Mouse (Mus musculus) midbrain, embryonic 12.5 days (tissue): Measurements from ENCODE around the gene Gja4. TPM values are rescaled to one million over a fixed set of nuclear protein-coding genes. Genes with fewer than 3 reads are reported as not detected.

Experiments
- ATAC-seq: fragments of 200-750 bp; cut with Nextera tagmentation; 2 replicates; pipeline ENCODE4 v1.8.0; 2017; ENCODE audit warnings: low read depth, moderate TSS enrichment, moderate library complexity; ENCODE audit not compliant: low FRiP score
- H3K27ac ChIP-seq: fragments of 300-500 bp; sonication (generic); replicated peaks from 2 replicates; pipeline ENCODE4 v1.5.1; 2016; ENCODE audit warnings: mild to moderate bottlenecking
- H3K27me3 ChIP-seq: fragments of 300-500 bp; sonication (generic); 2 replicates; pipeline ENCODE4 v1.6.1; 2016; ENCODE audit warnings: mild to moderate bottlenecking
- H3K36me3 ChIP-seq: fragments of 300-500 bp; sonication (generic); 2 replicates; pipeline ENCODE4 v1.6.1; 2016
- H3K4me1 ChIP-seq: fragments of 300-500 bp; sonication (generic); 2 replicates; pipeline ENCODE4 v1.6.1; 2016
- H3K4me2 ChIP-seq: fragments of 300-500 bp; sonication (generic); replicated peaks from 2 replicates; pipeline ENCODE4 v1.6.1; 2016; ENCODE audit warnings: mild to moderate bottlenecking, moderate library complexity
- H3K4me3 ChIP-seq: fragments of 300-500 bp; sonication (generic); 2 replicates; pipeline ENCODE4 v1.5.1; 2016; ENCODE audit warnings: mild to moderate bottlenecking
- H3K9ac ChIP-seq: fragments of 300-500 bp; sonication (generic); replicated peaks from 2 replicates; pipeline ENCODE4 v1.6.1; 2016; ENCODE audit warnings: mild to moderate bottlenecking, moderate library complexity
- H3K9me3 ChIP-seq: fragments of 300-500 bp; sonication (generic); 2 replicates; pipeline ENCODE4 v1.6.1; 2016; ENCODE audit warnings: mild to moderate bottlenecking
- WGBS: fragments of 180-500 bp; shearing (Covaris S2); methylation state at CpG from one replicate; pipeline ENCODE4 v1.1.7; 2016; 5-methylcytosine and 5-hydroxymethylcytosine counted together
- polyA plus RNA-seq: library from polyadenylated mRNA; unstranded; fragments of >200 nt; fragmentation: Nextera tagmentation; extraction: Ambion mirVana; gene quantifications from 2 replicates; pipeline ENCODE4 v1.2.1, GENCODE M21; 2016

Gene Gja4
- polyA plus RNA-seq, 1 experiment from 2014 or later, result 17.1 TPM

- Histone ChIP-seq H3K4me2 (no peak overlapping the region), H3K36me3 (no peaks in the 10 kb centered on the region), H3K4me1 (peaks cover 15% of the 10 kb centered on the region), H3K9me3 (no peaks in the 10 kb centered on the region), H3K27me3 (peaks cover 29% of the 10 kb centered on the region), H3K9ac (no peak overlapping the region), H3K27ac (no peak overlapping the region), H3K4me3 (no peak overlapping the region)
- 47% methylated on average over 5 of the region's 5 CpGs for WGBS
- no peak for ATAC-seq
Measured at GRCm38 (mm10) chr4:127334870-127335504, 21.1 kb upstream of the Gja4 start.

- H3K36me3 ChIP-seq, result no peaks in the 10 kb centered on the region
- H3K4me2 ChIP-seq, result no peak overlapping the region
- H3K27ac ChIP-seq, result no peak overlapping the region
- WGBS, result 24% methylated on average over 13 of the region's 13 CpGs
- no peak for ATAC-seq
- peaks cover 24% of the 10 kb centered on the region for H3K4me1 ChIP-seq
- no peaks in the 10 kb centered on the region for H3K9me3 ChIP-seq
- peaks cover 63% of the 10 kb centered on the region for H3K27me3 ChIP-seq
- no peak overlapping the region for H3K9ac ChIP-seq
- H3K4me3 ChIP-seq, result no peak overlapping the region
Measured at GRCm38 (mm10) chr4:127331171-127331570, 17.3 kb upstream of the Gja4 start.

DNA sequence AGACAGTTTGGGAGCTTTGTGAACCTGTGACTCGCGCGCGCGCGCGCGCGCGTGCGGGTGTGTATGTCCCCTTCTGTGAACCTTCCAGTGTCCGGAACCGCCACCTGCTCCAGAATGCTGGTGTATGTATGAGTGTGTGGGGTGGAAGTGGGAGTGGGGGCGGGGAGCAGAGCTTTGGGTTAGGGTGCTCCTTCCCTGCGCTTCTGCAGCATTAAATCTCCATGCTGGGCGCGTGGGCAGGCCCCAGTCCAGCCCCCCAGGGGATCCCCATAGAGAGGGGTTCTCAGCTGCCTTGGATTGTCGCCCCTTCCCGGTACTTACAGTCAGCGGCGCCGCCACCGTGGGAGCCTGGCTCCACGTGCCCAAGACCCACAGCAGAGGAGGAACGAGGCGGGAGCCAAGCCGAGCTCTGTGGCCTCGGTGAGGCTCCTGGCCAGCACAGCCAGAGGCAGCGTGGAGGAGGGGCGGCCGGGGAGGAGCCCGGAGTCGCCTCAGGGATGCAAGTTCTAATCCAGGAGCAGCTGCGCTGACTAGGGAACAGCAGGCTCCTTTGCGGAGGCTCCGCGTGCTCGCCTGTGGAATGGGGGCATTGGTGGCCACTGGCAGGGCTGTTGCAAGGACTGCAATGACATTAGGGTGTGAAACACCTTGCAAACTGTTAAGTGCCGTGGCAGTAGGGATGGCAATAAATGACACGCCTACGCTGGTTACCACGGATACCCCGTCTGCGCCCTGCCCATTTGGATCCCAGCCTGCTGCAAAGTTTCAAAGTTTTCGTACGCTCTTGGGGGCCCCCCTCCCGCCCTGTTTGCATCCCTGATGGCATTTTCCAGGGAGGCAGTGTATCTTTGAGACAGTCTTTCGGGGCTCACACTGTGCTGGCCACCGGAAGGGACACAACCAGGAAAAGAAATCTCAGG, 16.6 kb upstream of the Gja4 start, which contains the start of gene Gjb3:
Gjb3 (minus strand) TSS at position 664 of the 920 bp plus-strand sequence.
- peaks cover 71% of the 10 kb centered on the region for H3K27me3 ChIP-seq
- 0 out of 2 replicates have a peak, but pooled peaks have one; percentile 47 for ATAC-seq
- peaks cover 24% of the 10 kb centered on the region for H3K4me1 ChIP-seq
- peak within 1 kb of the TSS; percentile 16 for H3K4me3 ChIP-seq
- no peaks in the 10 kb centered on the region for H3K9me3 ChIP-seq
- 3% methylated on average over 49 of the region's 49 CpGs for WGBS
- H3K9ac ChIP-seq, result peak within 1 kb of the TSS; percentile 5; the same call in 1 of the 2 replicates
- peak within 1 kb of the TSS; percentile 37 for H3K4me2 ChIP-seq
- H3K36me3 ChIP-seq, result no peaks in the 10 kb centered on the region
- H3K27ac ChIP-seq, result no peak within 1 kb of the TSS

DNA sequence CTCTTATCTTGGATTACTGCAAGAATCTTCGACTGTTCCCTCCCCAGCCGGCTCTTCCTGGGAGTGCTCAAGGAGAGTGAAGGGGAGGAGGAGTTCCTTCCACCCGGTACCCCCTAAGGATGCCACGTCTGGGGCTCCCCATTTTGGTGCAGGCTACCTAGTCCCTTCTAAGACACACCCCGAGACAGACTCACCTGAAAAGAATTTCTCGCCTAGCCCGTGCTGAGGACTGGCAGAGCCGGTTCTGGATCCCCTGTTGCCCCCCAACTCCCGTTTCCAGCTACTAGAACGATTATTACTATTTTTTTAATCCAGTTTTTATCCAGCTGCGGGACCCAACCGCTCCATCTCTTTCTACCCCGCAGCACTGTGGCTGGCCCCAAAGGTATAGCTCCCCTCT, 15.9 kb upstream of the Gja4 start:
- H3K9ac ChIP-seq, result no peak overlapping the region
- peak overlapping the region; percentile 16 for H3K4me3 ChIP-seq
- peak overlapping the region; percentile 37 for H3K4me2 ChIP-seq
- H3K27me3 ChIP-seq, result peaks cover 76% of the 10 kb centered on the region
- 2% methylated on average over 13 of the region's 13 CpGs for WGBS
- no peaks in the 10 kb centered on the region for H3K9me3 ChIP-seq
- peaks cover 24% of the 10 kb centered on the region for H3K4me1 ChIP-seq
- no peaks in the 10 kb centered on the region for H3K36me3 ChIP-seq
- no peak overlapping the region for H3K27ac ChIP-seq
- no peak for ATAC-seq

GRCm38 (mm10) chr4:127329046-127329445, 15.2 kb upstream of the Gja4 start:
- WGBS, result 9% methylated on average over 3 of the region's 3 CpGs
- H3K4me1 ChIP-seq, result peaks cover 24% of the 10 kb centered on the region
- no peaks in the 10 kb centered on the region for H3K36me3 ChIP-seq
- no peaks in the 10 kb centered on the region for H3K9me3 ChIP-seq
- peaks cover 78% of the 10 kb centered on the region for H3K27me3 ChIP-seq
- H3K4me2 ChIP-seq, result no peak overlapping the region
- H3K27ac ChIP-seq, result no peak overlapping the region
- H3K4me3 ChIP-seq, result no peak overlapping the region
- no peak overlapping the region for H3K9ac ChIP-seq
- no peak for ATAC-seq

GRCm38 (mm10) chr4:127328378-127328777, 14.5 kb upstream of the Gja4 start:
- no peak overlapping the region for H3K9ac ChIP-seq
- H3K4me2 ChIP-seq, result no peak overlapping the region
- no peaks in the 10 kb centered on the region for H3K36me3 ChIP-seq
- H3K4me1 ChIP-seq, result peaks cover 24% of the 10 kb centered on the region
- H3K27ac ChIP-seq, result no peak overlapping the region
- WGBS, result 72% methylated on average over 7 of the region's 7 CpGs
- H3K27me3 ChIP-seq, result peaks cover 82% of the 10 kb centered on the region
- no peaks in the 10 kb centered on the region for H3K9me3 ChIP-seq
- no peak overlapping the region for H3K4me3 ChIP-seq
- no peak for ATAC-seq

DNA sequence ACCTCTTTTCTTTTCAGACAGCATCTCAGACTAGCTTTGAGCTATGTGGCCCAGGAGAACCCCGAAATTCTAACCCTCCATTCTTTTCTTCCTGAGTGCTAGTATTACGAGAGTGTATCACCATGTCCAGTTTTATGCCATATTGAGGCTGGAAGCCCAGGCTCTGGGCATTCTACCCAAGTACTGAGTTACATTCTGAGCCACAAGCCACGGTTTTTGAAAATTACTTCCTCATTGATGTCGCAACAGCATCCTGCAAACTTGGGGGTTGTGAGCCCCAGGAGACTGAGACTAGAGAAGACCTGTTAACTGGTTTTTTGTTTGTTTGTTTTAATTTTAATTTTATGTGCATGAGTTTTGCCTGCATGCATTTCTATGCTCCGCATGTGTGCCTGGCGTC, 13.9 kb upstream of the Gja4 start:
- no peak overlapping the region for H3K27ac ChIP-seq
- no peaks in the 10 kb centered on the region for H3K36me3 ChIP-seq
- ATAC-seq, result no peak
- no peak overlapping the region for H3K4me2 ChIP-seq
- H3K9ac ChIP-seq, result no peak overlapping the region
- WGBS, result 83% methylated on average over 6 of the region's 6 CpGs
- H3K9me3 ChIP-seq, result no peaks in the 10 kb centered on the region
- peaks cover 24% of the 10 kb centered on the region for H3K4me1 ChIP-seq
- H3K27me3 ChIP-seq, result peaks cover 80% of the 10 kb centered on the region
- H3K4me3 ChIP-seq, result no peak overlapping the region

DNA sequence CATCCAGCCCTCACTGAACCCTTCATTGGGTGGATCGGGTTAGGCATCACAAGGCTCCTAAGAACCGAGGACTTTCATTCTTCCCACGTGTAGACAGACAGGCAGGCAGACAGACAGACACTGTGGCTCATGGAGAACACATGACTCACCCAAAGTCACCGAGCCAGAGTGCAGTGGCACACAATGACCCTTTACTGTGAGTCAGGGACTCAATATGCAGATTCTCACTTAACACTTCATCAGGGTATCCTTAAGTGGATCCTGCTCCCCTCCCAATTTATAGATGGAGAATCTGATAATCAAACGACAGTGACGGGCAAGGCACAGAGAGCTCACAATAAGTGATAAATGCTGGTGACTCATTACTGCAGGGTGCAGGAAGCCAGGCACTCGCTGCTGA, 13.4 kb upstream of the Gja4 start:
- Histone ChIP-seq H3K27me3 (peaks cover 75% of the 10 kb centered on the region), H3K4me1 (peaks cover 24% of the 10 kb centered on the region)

DNA sequence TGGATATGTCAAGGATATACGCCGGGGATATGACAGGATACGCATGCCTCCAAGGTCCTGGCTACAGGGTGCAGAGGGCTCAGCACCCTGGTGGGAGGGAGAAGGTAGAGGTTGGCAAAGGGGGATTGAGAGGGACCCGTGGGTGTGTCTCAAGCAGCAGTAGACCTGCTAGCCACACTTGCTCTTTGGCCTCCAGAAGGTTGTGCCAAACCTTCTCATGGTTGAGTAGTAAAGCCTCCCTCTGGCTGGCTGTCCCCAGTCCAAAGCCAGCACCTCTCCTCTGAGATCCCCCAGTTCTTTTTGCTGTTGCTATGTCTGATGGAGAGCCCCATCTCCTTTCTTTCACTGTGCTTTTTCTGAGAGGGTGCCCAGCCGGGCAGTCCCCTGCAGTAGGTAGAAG, 11.4 kb upstream of the Gja4 start:
- Histone ChIP-seq H3K4me1 (peaks cover 13% of the 10 kb centered on the region), H3K36me3 (no peaks in the 10 kb centered on the region), H3K27me3 (peaks cover 56% of the 10 kb centered on the region), H3K4me3 (no peak overlapping the region), H3K4me2 (no peak overlapping the region), H3K9me3 (no peaks in the 10 kb centered on the region), H3K27ac (no peak overlapping the region), H3K9ac (no peak overlapping the region)
- no peak for ATAC-seq
- WGBS, result 86% methylated on average over 5 of the region's 5 CpGs

More for the DNA sequence above, 13.4 kb upstream of the Gja4 start:
- 76% methylated on average over 7 of the region's 7 CpGs for WGBS
- H3K4me2 ChIP-seq, result no peak overlapping the region
- H3K27ac ChIP-seq, result no peak overlapping the region
- ATAC-seq, result no peak
- H3K9ac ChIP-seq, result no peak overlapping the region
- no peaks in the 10 kb centered on the region for H3K9me3 ChIP-seq
- no peaks in the 10 kb centered on the region for H3K36me3 ChIP-seq
- H3K4me3 ChIP-seq, result no peak overlapping the region

- H3K4me2 ChIP-seq, result no peak overlapping the region
- H3K27ac ChIP-seq, result no peak overlapping the region
- H3K27me3 ChIP-seq, result peaks cover 50% of the 10 kb centered on the region
- no peaks in the 10 kb centered on the region for H3K9me3 ChIP-seq
- H3K4me1 ChIP-seq, result peaks cover 7% of the 10 kb centered on the region
- no peak overlapping the region for H3K4me3 ChIP-seq
- no peaks in the 10 kb centered on the region for H3K36me3 ChIP-seq
- 5% methylated on average over 6 of the region's 6 CpGs for WGBS
- ATAC-seq, result peak; percentile 75; the same call in 1 of the 2 replicates
- no peak overlapping the region for H3K9ac ChIP-seq
Measured at GRCm38 (mm10) chr4:127324759-127325158, 10.9 kb upstream of the Gja4 start.

DNA sequence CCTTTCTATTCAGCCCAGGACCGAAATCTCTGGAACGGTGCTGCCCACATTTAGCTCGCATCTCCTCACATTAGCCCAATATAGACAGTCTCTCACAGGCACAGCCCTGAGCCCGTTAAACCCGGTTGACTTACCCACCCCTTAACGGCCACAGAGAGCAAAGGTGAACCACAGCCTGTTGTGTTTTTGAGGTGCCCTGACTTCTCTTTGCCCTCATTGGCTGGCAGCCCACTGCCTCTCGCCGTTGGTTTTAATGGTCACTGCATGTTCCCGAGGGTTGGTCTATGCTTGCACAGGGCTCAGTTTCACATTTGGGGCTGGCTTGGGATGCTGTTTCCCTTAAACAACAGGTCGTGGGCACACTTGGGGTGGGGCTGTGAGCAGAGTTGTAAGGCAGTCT, 10.5 kb upstream of the Gja4 start:
- Histone ChIP-seq H3K36me3 (no peaks in the 10 kb centered on the region), H3K9me3 (no peaks in the 10 kb centered on the region), H3K4me2 (no peak overlapping the region), H3K4me1 (peaks cover 3% of the 10 kb centered on the region; the same call in 1 of the 2 replicates), H3K4me3 (no peak overlapping the region), H3K27ac (no peak overlapping the region), H3K9ac (no peak overlapping the region), H3K27me3 (peaks cover 46% of the 10 kb centered on the region)
- ATAC-seq, result 0 out of 2 replicates have a peak, but pooled peaks have one; percentile 16
- WGBS, result 78% methylated on average over 10 of the region's 10 CpGs

DNA sequence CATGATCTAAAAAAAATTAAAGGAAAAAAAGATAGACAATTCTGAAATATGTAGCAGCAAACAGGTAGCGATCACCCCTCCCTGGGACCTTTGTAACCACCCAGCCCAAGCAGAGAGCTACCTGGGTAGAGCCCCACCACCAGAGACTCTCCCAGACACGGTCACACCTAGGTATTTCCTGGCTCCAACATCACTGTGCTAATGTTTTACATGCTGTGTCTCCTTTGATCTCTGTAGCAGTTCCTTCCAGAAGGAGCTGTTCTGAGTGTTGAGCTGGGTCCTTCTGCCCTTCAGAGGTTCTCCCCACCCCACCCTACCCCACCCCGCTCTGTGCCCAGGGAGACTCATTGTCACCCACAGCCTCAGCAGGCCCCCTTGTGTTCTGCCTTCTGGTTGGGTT, 9.8 kb upstream of the Gja4 start:
- 92% methylated on average over 3 of the region's 3 CpGs for WGBS
- Histone ChIP-seq H3K36me3 (no peaks in the 10 kb centered on the region), H3K4me3 (no peak overlapping the region), H3K4me1 (no peaks in the 10 kb centered on the region), H3K4me2 (no peak overlapping the region), H3K9me3 (no peaks in the 10 kb centered on the region), H3K27me3 (peaks cover 41% of the 10 kb centered on the region), H3K27ac (no peak overlapping the region), H3K9ac (no peak overlapping the region)
- no peak for ATAC-seq
